Mouse (Mus musculus) bone marrow, adult 2 months (tissue): ENCODE measurements around the gene Slc6a12. TPM values are rescaled to one million over a fixed set of nuclear protein-coding genes. Genes with fewer than 3 reads are reported as not detected.

Experiments used
- H3K27ac ChIP-seq: fragments of 200-500 bp; 2 replicates; pipeline ENCODE4 v1.5.1; 2012; ENCODE audit warnings: low read depth, mild to moderate bottlenecking, control low read depth, inconsistent platforms, low read length; ENCODE audit not compliant: control insufficient read depth, poor library complexity, insufficient read depth
- H3K4me1 ChIP-seq: fragments of 200-500 bp; 2 replicates; pipeline ENCODE4 v1.6.1; 2011; ENCODE audit warnings: low read length; ENCODE audit not compliant: control insufficient read depth, insufficient read depth
- H3K4me3 ChIP-seq: fragments of 200-500 bp; replicated peaks from 2 replicates; pipeline ENCODE3; 2011; ENCODE audit warnings: mild to moderate bottlenecking, low read depth, low read length, control low read depth; ENCODE audit not compliant: control insufficient read depth
- CTCF ChIP-seq: fragments of 200-500 bp; IDR thresholded peaks from 2 replicates; pipeline ENCODE4 v1.5.1; 2011; ENCODE audit warnings: low read length, control low read depth; ENCODE audit not compliant: control insufficient read depth, insufficient read depth
- POLR2A ChIP-seq: fragments of 200-500 bp; IDR thresholded peaks from 2 replicates; pipeline ENCODE4 v1.6.1; 2011; ENCODE audit warnings: low read depth, mild to moderate bottlenecking, control low read depth, low read length, borderline replicate concordance; ENCODE audit not compliant: control insufficient read depth
- WGBS: fragments of 180-500 bp; shearing (Covaris S2); methylation state at CpG from one replicate; pipeline ENCODE4 v1.1.7; 2018; 5-methylcytosine and 5-hydroxymethylcytosine counted together
- polyA plus RNA-seq: library from polyadenylated mRNA; stranded (reverse); fragments of >200 nt; gene quantifications from 2 replicates; pipeline ENCODE4 v1.2.4, GENCODE M21; 2011; ENCODE audit warnings: low replicate concordance; ENCODE audit not compliant: missing spikeins, insufficient read depth, insufficient read length

The Slc6a12 gene
- polyA plus RNA-seq, 1 experiment: 6.3 TPM

- no peaks in the 10 kb centered on the region for H3K4me1 ChIP-seq
- TF ChIP-seq POLR2A: no peak
- TF ChIP-seq CTCF: no peak
- no peak overlapping the region for H3K4me3 ChIP-seq
- H3K27ac ChIP-seq: no peak overlapping the region
- WGBS: 82% methylated on average over 9 of the region's 9 CpGs
These were observed 20.3 kb upstream of the Slc6a12 start for GRCm38 (mm10) chr6:121322381-121323110.

- Histone ChIP-seq H3K27ac (no peak overlapping the region), H3K4me3 (no peak overlapping the region), H3K4me1 (no peaks in the 10 kb centered on the region)
- WGBS: 68% methylated on average over 2 of the region's 3 CpGs
- TF ChIP-seq CTCF (no peak), POLR2A (no peak)
These were observed 17.6 kb upstream of the Slc6a12 start for GRCm38 (mm10) chr6:121325298-121325697.

- no peak for TF ChIP-seq CTCF
- no peak for TF ChIP-seq POLR2A
- no peaks in the 10 kb centered on the region for H3K4me1 ChIP-seq
- no peak overlapping the region for H3K4me3 ChIP-seq
- 39% methylated on average over 9 of the region's 9 CpGs for WGBS
- no peak overlapping the region for H3K27ac ChIP-seq
These were observed 17.1 kb upstream of the Slc6a12 start for GRCm38 (mm10) chr6:121325740-121326139.

GRCm38 (mm10) chr6:121326486-121327069 is 16.3 kb upstream of the Slc6a12 start:
- WGBS: 35% methylated on average over 10 of the region's 10 CpGs
- no peak overlapping the region for H3K4me3 ChIP-seq
- no peak overlapping the region for H3K27ac ChIP-seq
- no peaks in the 10 kb centered on the region for H3K4me1 ChIP-seq
- no peak for TF ChIP-seq CTCF
- TF ChIP-seq POLR2A: no peak

- Histone ChIP-seq H3K4me1 (no peaks in the 10 kb centered on the region), H3K4me3 (no peak overlapping the region), H3K27ac (no peak overlapping the region)
- WGBS: 85% methylated on average over 9 of the region's 9 CpGs
- TF ChIP-seq CTCF: no peak
- no peak for TF ChIP-seq POLR2A
These were observed 14.4 kb upstream of the Slc6a12 start for GRCm38 (mm10) chr6:121328417-121328884.

- Histone ChIP-seq H3K4me3 (no peak overlapping the region), H3K4me1 (no peaks in the 10 kb centered on the region), H3K27ac (no peak overlapping the region)
- TF ChIP-seq CTCF (no peak), POLR2A (no peak)
- 43% methylated on average over 10 of the region's 10 CpGs for WGBS
These were observed 12.9 kb upstream of the Slc6a12 start for GRCm38 (mm10) chr6:121329848-121330508.

- 80% methylated on average over 9 of the region's 9 CpGs for WGBS
- no peak overlapping the region for H3K27ac ChIP-seq
- no peak overlapping the region for H3K4me3 ChIP-seq
- peaks cover 9% of the 10 kb centered on the region for H3K4me1 ChIP-seq
- TF ChIP-seq CTCF (no peak), POLR2A (no peak)
These were observed 7.0 kb upstream of the Slc6a12 start for GRCm38 (mm10) chr6:121335841-121336240.

- Histone ChIP-seq H3K27ac (peak overlapping the region; percentile 28; the same call in 1 of the 2 replicates), H3K4me3 (peak overlapping the region; percentile 60), H3K4me1 (peaks cover 9% of the 10 kb centered on the region)
- TF ChIP-seq CTCF: no peak
- TF ChIP-seq POLR2A: no peak
- WGBS: 16% methylated on average over 8 of the region's 8 CpGs
These were observed 6.3 kb upstream of the Slc6a12 start for GRCm38 (mm10) chr6:121336558-121336957.
